Mouse (Mus musculus) macrophage (primary cell): ENCODE measurements at regions not wholly inside any gene's neighbourhood (a gene's known extent, or its start where the extent isn't known, plus 50 kb on each side); places are given as distances from the start of the nearest gene placed in this dataset.

Experiments used
- H3K27ac ChIP-seq: fragments of 350-480 bp; formaldehyde crosslinking; 2 replicates; pipeline ENCODE4 v1.9.0; 2021
- H3K36me3 ChIP-seq: fragments of 350-480 bp; formaldehyde crosslinking; 2 replicates; pipeline ENCODE4 v1.9.0; 2021; ENCODE audit errors: inconsistent target
- H3K4me3 ChIP-seq: fragments of 350-480 bp; formaldehyde crosslinking; 2 replicates; pipeline ENCODE4 v1.9.0; 2021; ENCODE audit errors: inconsistent target
- H3K79me2 ChIP-seq: fragments of 350-480 bp; formaldehyde crosslinking; 2 replicates; pipeline ENCODE4 v1.9.0; 2021; ENCODE audit errors: inconsistent target
- WGBS: methylation state at CpG from one replicate; pipeline ENCODE4 v1.1.7; 2026; ENCODE audit warnings: inconsistent platforms; ENCODE audit not compliant: missing documents; 5-methylcytosine and 5-hydroxymethylcytosine counted together

DNA sequence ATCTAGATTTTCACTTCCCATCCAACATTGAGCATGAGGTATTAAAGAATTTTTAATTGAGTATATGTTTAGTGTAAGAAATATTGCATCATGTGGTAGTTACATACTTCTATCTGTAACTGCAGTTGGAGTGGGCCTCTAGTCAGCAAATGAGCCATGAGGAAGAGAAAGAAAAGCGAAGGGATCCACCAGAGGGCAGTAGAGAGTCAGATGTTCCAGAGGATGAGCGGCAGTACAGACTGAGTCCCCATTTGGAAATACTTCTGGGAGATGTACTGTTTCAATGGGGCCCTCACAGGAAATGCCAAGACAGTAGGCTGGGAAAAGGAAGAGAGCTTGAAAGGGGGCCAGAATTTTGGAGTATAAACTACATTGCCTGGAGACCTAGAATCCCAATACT, 221.2 kb downstream of the Myh15 start:
- no peaks in the 10 kb centered on the region for H3K36me3 ChIP-seq
- WGBS, result 8% methylated on average over 2 of the region's 2 CpGs
- no peaks in the 10 kb centered on the region for H3K79me2 ChIP-seq
- no peak overlapping the region for H3K27ac ChIP-seq
- H3K4me3 ChIP-seq, result no peak overlapping the region

DNA sequence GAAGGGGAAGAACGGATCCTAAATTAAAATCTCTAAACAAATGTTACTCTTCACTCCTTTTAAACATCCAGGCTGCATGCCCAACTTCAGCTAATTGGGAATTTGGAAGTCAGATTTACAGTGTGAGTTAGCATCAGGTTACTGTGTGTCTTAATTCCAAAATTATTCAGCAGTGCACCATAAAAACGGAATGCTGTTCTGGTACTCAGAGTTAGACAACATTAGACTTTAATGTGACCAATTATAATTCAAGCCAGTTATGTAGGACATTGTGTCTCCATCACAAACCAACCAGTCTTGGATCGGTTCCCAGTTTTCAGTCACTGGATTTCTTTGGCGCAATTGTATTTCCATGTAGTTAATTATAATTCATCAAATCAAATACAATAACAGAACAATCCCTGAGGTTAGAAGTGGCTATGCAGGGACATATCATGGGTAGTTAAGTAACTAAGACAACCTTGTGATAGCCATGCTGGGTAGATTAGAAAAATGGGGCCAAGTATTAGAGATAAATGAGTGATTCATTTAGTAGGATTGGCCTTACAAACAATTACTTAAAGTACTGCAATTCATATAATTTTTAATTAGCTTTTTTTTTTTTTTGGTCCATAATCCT, 230.9 kb downstream of the Myh15 start:
- Histone ChIP-seq H3K4me3 (no peak overlapping the region), H3K36me3 (no peaks in the 10 kb centered on the region), H3K79me2 (no peaks in the 10 kb centered on the region), H3K27ac (no peak overlapping the region)
- 91% methylated on average over 4 of the region's 4 CpGs for WGBS

DNA sequence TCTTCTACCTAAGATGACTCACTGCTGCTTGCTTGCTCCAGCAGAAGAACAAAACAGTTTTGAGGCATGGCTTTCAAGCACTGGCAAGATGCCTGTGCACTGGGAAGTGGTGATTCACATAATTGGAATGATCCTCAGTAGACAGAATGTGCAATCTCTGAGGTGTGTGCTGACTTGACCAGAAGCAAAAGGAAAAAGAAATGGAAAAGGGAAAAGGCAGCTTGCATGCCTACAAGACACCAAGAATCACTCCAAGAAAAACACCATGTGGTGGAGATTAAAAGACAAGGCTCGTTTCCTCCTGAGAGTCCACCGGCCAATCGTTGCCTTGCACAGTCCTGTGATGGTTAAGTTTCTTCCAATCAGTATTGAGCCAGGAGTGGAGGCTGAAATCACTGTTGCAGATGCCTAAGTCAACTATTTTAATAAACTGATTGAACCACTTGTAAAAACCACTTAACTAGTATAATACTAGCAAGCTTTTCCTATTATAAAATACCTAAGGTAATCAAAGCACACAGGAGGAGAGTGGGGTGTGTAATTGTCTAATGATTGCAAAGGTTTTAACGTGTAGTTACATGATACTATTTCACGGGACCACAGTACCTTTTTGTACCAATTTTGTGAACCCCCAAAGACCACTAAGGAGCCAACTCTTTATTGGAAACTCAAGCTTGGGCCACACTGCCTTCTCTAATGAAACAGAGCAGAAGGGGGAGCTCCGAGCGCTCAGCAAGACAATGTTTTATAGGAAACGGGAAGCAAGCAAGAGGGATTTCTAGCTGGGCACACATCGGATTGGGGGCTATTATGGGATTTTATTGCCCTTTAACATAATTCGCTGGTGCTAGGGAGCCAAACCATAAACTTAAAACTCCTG, 232.2 kb downstream of the Myh15 start:
- Histone ChIP-seq H3K79me2 (no peaks in the 10 kb centered on the region), H3K4me3 (no peak overlapping the region), H3K36me3 (no peaks in the 10 kb centered on the region), H3K27ac (no peak overlapping the region)
- WGBS, result 90% methylated on average over 10 of the region's 10 CpGs

DNA sequence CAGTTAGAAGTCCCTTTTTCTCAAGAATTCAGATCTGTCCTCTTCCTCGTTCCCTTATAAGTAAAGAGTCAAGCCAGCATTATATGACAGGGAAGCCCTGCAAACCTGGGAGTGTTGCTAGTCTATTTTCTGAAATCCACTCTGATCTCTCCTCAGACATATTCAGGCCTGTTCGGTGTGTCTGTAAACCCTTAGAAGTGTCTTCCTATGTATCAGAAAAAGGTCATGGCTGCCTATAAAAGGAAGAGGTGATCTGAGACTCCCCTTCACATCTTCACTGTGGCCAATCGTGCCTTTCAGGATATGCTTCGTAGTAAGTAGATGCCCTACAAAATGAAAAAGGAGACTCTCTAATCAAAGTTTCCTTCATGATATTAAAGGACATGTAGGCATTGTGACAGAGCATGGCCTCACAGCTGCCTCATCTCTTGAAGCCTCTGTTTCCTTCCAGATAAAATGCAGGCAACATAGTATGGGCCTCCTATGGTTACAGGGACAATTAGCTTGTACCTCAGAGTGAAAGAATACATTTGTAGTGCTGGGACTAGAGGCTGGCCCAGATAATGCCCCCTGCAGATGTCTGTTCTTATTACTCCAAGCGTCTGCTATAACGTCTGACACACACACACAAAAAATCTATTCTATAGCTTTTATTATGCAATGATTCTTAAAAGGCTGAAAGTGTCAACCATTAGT, 246.5 kb downstream of the Myh15 start:
- no peak overlapping the region for H3K4me3 ChIP-seq
- H3K27ac ChIP-seq, result no peak overlapping the region
- no peaks in the 10 kb centered on the region for H3K36me3 ChIP-seq
- 90% methylated on average over 6 of the region's 6 CpGs for WGBS
- no peaks in the 10 kb centered on the region for H3K79me2 ChIP-seq

- Histone ChIP-seq H3K79me2 (no peaks in the 10 kb centered on the region), H3K36me3 (no peaks in the 10 kb centered on the region), H3K27ac (no peak overlapping the region), H3K4me3 (no peak overlapping the region)
- WGBS, result 73% methylated on average over 2 of the region's 2 CpGs
Observed at GRCm38 (mm10) chr16:49304354-49304753, 247.1 kb downstream of the Myh15 start.

GRCm38 (mm10) chr16:49317061-49317460, 259.8 kb downstream of the Myh15 start:
- Histone ChIP-seq H3K27ac (no peak overlapping the region), H3K36me3 (no peaks in the 10 kb centered on the region), H3K4me3 (no peak overlapping the region), H3K79me2 (no peaks in the 10 kb centered on the region)
- WGBS, result 79% methylated on average over 2 of the region's 2 CpGs

GRCm38 (mm10) chr16:49319047-49319678, 261.9 kb downstream of the Myh15 start:
- no peaks in the 10 kb centered on the region for H3K36me3 ChIP-seq
- H3K79me2 ChIP-seq, result no peaks in the 10 kb centered on the region
- no peak overlapping the region for H3K27ac ChIP-seq
- WGBS, result 75% methylated on average over 4 of the region's 4 CpGs
- H3K4me3 ChIP-seq, result no peak overlapping the region

DNA sequence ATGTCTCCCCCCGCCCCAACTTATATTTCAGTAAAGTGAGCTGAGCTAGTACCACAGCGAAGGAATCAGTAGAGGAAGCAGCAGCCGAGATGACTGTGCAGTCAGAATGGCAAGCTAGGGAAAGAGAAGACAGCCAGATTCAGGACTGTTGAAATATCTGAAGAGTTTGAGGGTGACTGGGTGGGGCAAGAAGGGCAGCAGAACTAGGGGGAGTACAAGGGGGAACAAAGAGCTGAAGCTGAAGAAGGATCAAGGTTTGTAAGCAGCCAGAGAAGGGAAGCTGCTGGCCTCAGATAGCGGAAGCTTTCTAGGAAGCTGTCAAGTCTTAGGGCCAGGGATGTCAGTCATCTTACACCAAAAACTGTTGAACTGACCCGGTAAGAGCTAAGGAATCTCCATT, 262.5 kb downstream of the Myh15 start:
- no peaks in the 10 kb centered on the region for H3K79me2 ChIP-seq
- no peak overlapping the region for H3K4me3 ChIP-seq
- H3K36me3 ChIP-seq, result no peaks in the 10 kb centered on the region
- H3K27ac ChIP-seq, result no peak overlapping the region
- WGBS, result 16% methylated on average over 5 of the region's 5 CpGs

DNA sequence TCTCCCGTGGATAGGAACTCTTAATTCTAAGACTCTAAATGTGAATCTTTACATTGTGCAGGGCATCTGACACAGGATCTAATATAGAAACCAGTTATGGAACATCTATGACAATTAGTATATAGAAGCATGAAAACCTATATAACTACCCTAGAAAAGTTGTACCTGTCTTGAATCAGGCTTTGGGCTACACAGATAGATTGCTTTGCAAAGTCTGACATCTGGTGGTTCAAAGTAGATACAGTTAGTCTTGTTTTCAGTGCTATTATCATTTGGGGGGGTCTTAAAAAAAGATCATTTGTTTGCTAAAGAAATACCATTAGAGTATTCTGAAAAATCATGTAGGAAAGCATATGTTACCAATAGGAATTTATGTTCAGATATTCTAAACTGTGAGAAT, 264.7 kb downstream of the Myh15 start:
- 94% methylated on average over 1 of the region's 1 CpGs for WGBS
- Histone ChIP-seq H3K79me2 (no peaks in the 10 kb centered on the region), H3K4me3 (no peak overlapping the region), H3K36me3 (no peaks in the 10 kb centered on the region), H3K27ac (no peak overlapping the region)

GRCm38 (mm10) chr16:49330725-49331386, 273.6 kb downstream of the Myh15 start:
- Histone ChIP-seq H3K27ac (no peak overlapping the region), H3K4me3 (no peak overlapping the region), H3K79me2 (no peaks in the 10 kb centered on the region), H3K36me3 (no peaks in the 10 kb centered on the region)
- WGBS, result 93% methylated on average over 5 of the region's 5 CpGs

- no peaks in the 10 kb centered on the region for H3K79me2 ChIP-seq
- no peak overlapping the region for H3K27ac ChIP-seq
- 65% methylated on average over 4 of the region's 5 CpGs for WGBS
- H3K4me3 ChIP-seq, result no peak overlapping the region
- H3K36me3 ChIP-seq, result no peaks in the 10 kb centered on the region
Observed at GRCm38 (mm10) chr16:49332107-49332722, 274.9 kb downstream of the Myh15 start.

DNA sequence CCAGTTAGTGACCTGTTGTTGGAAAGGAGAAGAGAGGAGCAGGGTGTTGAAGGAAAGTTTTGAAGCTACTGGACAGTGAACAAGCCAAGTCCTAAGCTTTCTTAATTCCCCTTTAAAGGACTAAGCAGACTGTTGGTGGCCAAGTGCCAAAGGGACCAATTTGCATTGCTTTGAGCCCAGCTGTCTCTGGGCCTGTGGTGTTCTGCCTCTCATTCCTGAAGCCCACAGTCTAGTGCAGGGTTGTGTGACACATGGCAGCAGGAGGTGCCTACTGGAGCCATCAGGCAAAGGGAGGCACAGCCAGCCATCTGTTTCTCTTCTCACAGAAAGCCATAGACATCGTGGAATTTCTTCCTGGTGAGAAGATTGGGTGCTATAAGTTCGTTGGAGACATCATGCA, 278.6 kb downstream of the Myh15 start:
- Histone ChIP-seq H3K4me3 (no peak overlapping the region), H3K36me3 (no peaks in the 10 kb centered on the region), H3K27ac (no peak overlapping the region), H3K79me2 (no peaks in the 10 kb centered on the region)
- 62% methylated on average over 2 of the region's 2 CpGs for WGBS

GRCm38 (mm10) chr16:49337948-49338347, 280.7 kb downstream of the Myh15 start:
- 100% methylated on average over 1 of the region's 1 CpGs for WGBS
- Histone ChIP-seq H3K4me3 (no peak overlapping the region), H3K79me2 (no peaks in the 10 kb centered on the region)

DNA sequence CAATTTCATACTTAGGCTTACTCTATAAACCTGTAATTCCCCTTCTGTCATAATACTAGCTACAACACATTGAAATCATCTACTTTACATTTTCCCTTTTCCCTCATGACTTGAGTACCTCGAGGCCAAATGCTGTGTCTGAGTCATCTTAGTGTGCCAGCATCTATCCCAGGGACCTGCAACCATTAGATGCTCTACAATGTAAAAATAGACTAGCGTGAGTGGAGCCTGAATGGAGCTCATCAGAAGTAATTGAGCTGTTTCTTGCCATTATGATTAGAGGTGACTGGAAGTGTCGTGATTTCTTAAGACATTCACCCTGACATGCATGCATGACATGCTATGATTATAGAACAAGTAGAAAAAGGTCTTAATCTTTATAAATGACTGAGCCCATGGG, 301.1 kb downstream of the Myh15 start:
- no peak overlapping the region for H3K27ac ChIP-seq

More at GRCm38 (mm10) chr16:49337948-49338347, 280.7 kb downstream of the Myh15 start:
- Histone ChIP-seq H3K27ac (no peak overlapping the region), H3K36me3 (no peaks in the 10 kb centered on the region)

More for the DNA sequence above, 301.1 kb downstream of the Myh15 start:
- WGBS, result 81% methylated on average over 3 of the region's 3 CpGs
- Histone ChIP-seq H3K4me3 (no peak overlapping the region), H3K79me2 (no peaks in the 10 kb centered on the region), H3K36me3 (no peaks in the 10 kb centered on the region)
